Mouse (Mus musculus): Measurements from ENCODE around the gene Tbc1d20.

Tbc1d20 gene

DNA sequence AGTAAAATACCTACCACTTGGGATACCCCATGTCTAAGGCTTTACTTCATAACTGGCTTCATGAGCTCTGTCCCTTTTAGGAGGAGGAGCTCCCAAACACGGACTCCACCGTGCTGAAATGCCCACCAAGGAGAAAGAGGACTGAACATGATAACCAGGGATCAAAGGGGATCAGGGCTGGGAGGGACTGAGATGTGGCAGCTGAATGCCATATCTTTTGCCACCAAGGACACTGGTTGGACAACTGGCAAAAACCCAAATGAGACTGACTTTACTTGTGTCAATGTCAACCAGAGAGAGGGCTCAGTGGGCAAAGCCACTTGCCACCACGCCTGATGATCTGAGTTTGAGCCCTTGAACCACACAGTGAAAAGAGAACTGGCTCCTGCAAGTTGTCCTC lies 31.2 kb downstream of the Tbc1d20 start:
- intact Hi-C loops (cut with DNase I): no loop called here

DNA sequence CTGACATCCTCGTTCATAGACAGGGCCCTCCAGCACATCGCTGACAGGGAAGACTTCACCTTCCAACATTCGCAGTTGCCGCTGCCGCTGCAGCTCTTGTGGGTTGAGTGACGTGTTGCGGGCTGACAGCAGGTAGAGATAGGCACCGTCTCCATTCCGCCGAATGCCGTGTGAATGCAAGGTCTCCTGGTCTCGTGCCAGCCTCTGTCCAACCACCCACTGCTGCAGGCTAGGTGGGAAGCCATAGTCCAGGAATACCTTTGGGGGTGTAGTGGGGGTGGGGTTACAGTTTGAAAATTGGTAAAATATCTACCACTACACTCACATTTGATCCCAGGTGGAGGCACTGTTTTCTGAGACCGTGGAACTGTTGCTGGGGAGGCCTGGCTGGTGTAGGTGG lies 32.5 kb downstream of the Tbc1d20 start:
- intact Hi-C loops (cut with DNase I): no loop called here

DNA sequence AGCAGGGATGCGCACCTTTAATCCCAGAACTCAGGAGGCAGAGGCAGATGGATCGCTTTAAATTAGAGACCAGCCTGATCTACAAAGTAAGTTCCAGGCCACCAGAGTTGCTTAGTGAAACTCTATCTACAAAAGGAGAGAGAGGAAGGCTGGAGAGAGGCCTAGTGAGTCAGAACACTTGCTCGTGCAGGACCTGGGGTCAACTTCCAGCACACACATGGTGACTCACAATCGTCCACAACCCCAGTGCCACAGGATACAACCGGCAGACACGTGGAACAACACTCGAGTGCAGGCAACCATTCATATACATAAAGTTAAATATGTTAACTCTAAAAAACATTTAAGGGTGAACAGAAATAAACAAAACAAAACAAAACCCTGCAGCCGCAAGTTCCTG lies 33.0 kb downstream of the Tbc1d20 start:
- intact Hi-C loops (cut with DNase I): no loop called here

DNA sequence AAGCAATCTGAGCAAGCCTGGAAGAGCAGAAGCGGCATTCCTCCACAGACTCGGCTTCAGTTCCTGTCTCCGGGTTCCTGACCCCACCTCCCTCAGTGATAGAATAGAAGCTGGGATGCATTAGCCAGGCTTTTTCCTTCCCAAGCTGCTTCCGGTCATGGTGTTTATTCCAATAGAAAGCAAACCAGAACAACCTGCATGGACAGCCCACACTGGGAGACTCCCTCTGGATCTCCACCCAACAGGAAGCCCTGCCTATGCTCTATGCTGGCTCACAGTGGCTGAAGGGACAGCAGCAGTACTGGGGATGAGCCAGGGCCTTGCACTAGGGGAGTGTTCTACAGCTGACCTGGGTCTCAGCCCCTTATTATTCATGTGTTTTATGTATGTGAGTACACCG lies 34.4 kb downstream of the Tbc1d20 start:
- intact Hi-C loops (cut with DNase I): no loop called here

DNA sequence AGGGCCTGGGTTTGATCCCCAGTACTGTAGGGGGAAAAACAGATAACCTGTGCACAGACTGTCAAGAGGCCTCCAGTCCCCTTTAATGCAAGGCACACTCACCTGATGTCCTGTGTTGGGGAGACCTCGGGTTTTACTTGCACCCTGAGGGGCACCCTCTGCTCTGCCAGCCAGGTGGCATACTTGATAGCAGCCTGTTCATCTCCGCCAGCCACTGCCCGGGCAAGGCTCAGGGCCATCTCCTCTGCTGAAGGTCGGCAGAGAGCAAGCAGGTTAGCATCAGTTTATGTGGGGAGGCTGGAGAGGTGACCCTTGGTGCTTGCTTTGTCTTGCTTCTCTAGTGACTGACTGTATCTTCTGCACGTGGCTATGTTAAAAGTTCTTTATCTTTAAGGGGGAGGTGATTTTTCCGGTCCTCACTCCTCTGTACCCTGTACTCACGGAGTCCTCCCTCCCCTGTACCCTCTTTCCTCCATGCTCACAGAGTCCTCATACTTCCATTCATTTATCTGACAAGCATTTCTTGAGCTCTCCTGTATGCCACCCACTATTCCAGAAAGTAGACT lies 37.3 kb downstream of the Tbc1d20 start:
- intact Hi-C loops (cut with DNase I): loop anchor here (5.0 to 10.0 kb wide), 2 partner anchors 39 to 226 kb away; partner anchors contain the start of genes Srxn1 and Tbc1d20

DNA sequence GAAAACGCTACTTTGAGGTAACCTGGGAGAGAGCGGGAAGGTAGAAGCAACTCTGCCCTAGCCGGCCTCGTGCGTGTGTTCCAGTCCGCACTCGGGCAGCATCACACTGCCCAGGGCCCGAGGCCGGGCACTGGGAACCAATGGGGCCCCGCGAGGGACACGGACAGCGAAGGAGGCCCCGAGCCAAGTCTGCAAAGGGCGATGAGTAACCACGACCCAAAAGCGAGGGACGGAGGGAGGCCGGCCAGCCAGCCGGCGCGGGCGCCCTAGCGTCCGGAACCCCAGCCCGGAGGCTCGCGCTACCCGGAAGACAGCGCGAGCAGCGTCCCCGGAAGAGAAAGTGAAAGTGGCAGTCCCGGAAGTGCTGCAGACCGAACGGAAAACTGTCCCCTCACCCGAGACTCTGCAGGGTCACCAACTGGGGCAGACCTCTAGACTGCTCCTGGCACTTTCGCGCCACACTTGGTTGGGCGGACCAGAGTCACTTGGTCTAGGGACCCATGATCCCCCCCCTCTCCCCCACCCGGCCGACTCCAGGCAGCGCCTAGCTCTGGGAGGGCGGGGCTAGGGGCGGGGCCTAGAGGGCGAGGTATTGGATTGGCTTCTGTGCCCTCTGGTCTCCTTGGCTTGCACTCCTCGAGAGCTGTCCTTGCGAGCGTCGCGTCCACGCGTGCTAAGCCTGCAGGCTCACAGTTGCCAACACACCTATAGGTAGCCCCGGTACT lies 38.6 kb downstream of the Tbc1d20 start, which contains the start of gene Rbck1:
TSS of gene Rbck1 (minus strand) at position 553 of the 725 bp plus-strand sequence.
- intact Hi-C loops (cut with DNase I): loop anchor here (5.0 to 10.0 kb wide), 2 partner anchors 40 to 227 kb away; partner anchors contain the start of genes Srxn1 and Tbc1d20

DNA sequence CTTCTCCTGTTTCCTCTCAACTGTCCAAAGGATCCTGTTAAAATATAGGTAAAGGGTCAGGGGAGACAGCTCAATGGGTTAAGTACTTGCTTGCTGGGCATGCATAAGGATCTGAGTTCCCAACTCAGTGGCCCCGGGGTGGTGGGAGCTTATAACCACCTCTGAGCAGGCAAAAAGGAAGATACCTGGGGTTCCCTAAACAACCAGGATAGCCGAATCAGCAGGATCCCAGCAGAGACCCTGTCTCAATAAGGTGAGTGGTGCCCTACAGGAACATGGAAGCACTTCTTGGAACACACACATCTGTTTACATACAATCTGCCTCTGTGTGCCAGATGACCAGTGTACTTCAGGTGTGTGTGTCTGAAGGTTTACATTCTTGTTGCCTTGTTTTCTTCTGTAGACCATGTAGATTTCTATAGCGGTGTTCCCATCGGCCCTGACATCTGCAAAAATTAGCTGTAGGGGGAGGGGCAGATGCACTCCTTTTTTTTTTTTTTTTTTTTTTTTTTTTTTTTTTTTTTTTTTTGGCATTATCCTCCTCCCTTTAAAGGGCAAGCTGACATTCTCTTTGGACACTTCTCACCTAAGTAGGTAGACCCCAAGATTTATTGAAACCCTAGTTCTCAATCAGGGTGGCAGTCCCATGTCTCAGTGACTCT lies 39.8 kb downstream of the Tbc1d20 start:
- intact Hi-C loops (cut with DNase I): loop anchor here (5.0 to 10.0 kb wide), 2 partner anchors 41 to 229 kb away; partner anchors contain the start of genes Srxn1 and Tbc1d20

DNA sequence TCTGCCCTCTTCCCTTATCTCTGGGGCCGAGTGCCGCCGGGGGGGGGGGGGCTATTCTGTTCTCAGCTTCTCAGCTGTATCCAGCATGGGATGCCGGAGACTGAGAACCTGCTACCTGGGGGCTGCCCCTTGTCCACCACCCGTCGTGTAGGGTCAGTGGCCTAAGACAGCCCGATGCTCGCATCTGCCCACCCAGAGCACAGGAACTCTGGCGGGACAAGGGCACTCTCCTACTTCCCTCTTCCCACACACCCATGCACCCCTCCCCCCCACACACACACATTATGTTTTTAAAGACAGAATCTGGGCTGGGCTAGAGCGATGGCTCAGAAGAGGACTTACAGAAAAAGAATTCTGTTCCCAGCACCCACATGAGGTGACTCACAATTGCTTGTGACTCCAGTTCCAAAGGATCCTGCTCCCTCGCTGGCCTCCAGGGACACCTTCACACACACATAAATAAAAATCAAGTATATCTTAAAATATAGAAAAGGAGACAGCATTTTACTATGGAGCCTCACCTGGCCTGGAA lies 41.7 kb downstream of the Tbc1d20 start:
- intact Hi-C loops (cut with DNase I): loop anchor here (10.0 kb wide), 1 partner anchor 231 kb away; the partner anchor contains the start of gene Srxn1

DNA sequence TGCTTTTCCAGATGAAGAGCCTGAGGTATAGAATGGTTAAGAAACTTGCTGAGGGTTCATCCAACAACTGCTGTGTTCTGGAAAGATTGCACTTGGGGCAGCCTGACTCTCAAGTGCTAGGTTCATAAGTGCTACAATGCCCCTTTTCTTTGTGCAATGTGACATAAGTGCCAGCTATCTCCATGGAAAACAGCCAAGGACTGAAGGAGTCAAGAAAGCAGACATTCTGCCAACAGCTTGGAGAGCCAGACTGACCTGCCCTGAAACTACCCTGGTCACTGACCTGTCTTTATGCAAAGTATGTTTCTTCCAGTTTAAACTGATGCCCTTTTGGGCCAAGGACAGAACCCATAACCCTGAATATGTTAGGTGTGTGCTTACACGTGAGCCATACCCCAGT lies 43.2 kb downstream of the Tbc1d20 start:
- intact Hi-C loops (cut with DNase I): loop anchor here (10.0 kb wide), 1 partner anchor 232 kb away; the partner anchor contains the start of gene Srxn1

DNA sequence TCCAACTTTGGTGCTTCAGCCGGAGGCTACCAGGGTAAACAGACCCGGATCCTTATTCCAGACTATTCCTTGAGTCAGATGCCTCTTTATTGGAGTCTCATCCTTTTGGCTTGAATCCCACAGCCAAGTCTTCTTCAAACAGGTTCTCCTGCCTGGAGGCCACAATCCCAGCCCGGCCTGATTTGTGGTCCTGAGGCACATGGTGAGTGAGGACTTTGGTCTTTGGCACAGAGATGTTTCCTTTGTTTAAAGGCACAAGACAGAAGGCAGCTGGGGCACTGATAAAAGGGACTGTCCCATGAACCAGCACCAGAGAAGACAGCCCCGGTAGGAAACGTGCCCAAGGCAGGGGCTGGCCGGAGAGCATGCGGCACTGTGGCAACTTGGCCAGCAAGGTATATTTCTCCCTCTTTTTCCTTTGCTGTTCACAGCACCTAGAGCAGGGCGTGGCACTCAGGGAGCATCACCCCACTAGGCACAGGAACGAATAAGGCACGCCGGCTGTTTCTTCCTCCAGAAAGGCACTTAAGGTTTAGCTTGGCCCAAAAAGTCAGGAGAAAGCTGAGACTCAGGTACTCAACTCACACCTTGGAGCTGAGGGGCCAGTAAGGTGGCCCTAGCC lies 44.1 kb downstream of the Tbc1d20 start:
- intact Hi-C loops (cut with DNase I): loop anchor here (10.0 kb wide), 1 partner anchor 233 kb away; the partner anchor contains the start of gene Srxn1

DNA sequence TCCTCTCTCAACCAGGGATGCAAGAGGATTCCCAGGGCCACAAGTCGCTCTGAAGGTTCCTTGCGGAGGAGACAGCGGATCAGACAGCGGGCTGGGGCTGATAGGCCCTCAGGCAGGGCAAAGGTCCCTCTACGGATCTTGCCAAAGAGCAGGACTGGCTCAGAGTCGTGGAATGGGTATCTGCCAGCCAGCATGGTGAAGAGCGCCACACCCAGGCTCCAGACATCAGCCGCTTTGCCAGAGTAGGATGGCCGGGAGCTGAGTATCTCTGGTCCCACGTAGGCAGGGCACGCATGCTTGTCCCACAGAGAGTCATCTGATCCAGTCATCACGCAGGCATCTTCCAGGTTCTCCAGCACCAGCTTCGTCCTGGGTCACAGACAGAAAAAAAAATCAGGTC lies 44.7 kb downstream of the Tbc1d20 start:
- intact Hi-C loops (cut with DNase I): loop anchor here (10.0 kb wide), 1 partner anchor 234 kb away; the partner anchor contains the start of gene Srxn1

DNA sequence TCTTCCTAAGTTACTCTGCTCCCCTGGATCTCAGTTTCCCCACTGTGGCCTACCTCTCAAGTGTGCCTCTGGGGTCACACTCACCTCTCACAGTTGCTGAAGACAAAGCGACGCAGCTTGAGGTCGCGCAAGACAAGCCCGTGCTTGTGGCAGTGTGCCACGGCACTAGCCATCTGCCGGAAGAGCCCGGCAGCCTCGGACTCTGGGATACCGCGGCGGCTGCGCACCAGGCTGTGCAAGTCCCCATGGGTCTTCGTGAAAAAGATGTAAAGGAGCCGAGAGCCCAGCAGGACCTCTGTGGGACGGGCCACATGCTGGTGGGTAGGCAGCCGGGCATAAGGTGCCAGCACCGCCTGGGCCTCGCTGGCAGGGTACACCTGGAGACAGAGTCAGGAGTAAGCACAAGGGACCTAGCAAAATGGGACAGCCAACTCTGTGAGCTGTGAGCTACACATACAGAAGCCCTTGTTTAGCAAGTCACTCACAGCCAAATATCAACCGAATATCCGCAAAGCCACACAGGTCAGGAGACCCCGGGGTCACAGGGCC lies 46.1 kb downstream of the Tbc1d20 start:
- intact Hi-C loops (cut with DNase I): loop anchor here (10.0 kb wide), 1 partner anchor 235 kb away; the partner anchor contains the start of gene Srxn1

DNA sequence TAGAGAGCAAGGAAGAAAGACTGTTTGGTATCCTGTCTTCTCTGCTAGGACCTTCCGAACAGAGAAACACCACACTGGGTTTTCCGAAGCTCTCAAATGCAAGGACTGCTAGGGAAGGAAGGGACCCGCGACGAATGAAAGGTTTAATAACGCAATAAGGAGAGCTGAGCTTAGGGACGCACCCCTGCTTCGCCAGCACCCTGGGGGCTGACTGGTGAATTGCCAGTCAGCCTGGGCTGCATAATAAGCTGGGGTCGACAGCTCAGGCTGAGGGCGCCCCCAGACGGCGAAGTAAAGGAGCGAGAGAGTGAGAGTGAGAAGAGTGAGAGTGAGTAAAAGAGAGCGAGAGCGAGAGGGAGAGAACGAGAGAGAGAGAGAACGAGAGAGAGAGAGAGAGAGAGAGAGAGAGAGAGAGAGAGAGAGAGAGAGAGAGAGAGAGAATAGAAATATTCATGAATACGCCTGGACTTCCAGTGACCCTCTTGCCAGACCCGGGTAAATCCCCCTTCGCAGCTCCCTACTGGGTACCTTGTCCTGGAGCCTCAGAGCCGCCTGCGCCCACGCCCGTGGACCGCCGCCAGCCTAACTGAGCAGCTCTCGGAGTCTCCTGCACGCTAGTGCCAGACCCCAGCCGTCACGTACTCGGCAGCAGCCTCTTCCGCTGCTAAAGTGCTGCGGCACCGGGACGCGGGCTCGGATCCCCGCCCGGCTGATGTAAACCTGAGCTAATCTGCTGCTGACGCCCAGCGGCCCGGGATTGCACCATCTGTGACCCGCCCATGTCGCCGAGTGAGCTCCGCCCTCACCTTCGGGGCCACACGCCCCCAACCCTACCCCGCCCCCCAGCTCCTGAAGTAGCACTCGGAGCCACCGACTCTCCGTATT lies 49.9 kb downstream of the Tbc1d20 start, which contains the start of gene Trib3:
TSS of gene Trib3 (minus strand) at position 704 of the 885 bp plus-strand sequence.
- intact Hi-C loops (cut with DNase I): no loop called here

DNA sequence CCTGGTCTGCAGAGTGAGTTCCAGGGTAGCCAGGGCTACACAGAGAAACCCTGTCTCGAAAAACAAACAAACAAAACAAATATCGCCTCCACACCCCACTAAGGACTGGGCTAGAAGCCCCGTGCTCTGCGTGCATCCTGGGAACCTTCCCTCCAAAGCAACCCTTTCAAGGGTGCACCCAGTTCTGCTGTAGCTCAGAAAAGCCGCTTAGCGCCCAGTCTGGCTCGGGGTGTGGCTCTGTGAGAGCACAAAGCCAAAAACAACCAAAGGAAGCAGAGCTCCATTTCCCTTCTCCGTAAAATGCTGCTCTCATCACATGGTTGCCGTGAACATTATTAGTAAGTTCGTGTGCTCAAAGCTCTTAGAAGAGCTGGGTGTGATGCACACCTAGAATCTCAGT lies 50.7 kb downstream of the Tbc1d20 start:
- intact Hi-C loops (cut with DNase I): no loop called here

DNA sequence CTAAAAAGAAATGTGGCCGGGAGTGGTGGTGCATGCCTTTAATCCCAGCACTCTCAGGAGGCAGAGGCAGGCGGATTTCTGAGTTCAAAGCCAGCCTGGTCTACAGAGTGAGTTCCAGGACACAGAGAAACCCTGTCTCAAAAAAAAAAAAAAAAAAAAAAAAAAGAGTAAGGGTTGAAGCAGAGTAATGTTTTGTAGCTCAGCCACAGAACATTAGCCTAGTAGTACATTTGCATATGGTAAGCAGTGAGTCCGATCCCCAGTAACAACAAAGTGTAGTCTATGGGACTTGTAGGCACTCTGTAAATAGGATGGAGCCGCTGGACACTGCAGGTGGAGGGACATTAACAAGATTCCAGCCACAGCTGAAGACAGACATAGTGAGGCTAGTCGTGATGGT lies 51.3 kb downstream of the Tbc1d20 start:
- intact Hi-C loops (cut with DNase I): no loop called here

DNA sequence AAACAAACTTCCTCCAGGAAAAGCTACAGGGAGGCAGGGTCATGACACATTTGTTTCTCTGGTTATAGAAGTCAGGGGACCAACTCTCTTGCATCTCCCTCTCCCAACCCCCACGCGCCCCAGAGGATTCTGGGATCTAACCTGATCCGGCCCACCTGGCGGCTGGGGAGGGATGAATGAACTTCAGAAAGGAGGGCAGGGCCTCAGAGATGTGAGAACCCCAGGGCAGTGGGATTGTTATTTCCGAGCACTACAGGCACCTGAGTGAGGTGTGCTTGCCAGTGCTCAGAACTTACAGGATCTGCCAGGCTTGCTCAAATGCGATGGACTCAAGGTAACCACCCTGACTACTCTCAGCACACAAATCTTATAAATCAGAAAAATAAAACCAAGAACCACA lies 51.8 kb downstream of the Tbc1d20 start:
- intact Hi-C loops (cut with DNase I): no loop called here

DNA sequence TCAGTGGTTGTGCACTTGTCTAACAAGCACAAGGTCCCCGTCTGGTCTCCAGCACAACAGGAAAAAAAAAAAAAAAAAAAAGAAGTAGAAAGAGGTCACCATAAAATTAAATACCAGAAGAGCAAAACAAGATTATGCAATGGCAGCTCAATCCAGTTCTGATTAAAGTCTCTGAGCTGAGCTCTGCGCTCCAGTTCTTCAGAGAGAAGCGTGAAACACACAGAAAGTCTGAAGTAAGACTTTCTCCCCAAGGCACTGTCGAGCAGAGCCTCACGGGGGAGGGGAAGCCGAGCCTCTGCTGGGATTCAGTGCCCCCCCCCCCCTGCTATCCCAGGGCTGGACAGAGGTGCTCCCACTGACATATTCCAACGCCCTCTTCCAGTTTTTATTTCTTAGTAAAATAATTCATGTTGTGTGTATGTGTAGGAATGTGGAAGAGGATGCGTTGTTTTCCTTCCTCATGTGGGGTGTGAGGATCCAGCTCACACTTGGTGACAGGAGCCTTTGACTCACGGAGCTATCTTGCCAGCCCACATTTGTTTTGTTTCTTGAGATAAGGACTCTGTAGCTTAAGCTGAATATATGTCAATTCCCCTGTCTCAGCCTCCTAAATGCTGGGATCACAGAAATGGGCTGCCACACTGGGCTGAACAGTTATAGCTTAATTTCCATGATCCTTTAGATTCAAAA lies 53.3 kb downstream of the Tbc1d20 start:
- intact Hi-C loops (cut with DNase I): no loop called here

DNA sequence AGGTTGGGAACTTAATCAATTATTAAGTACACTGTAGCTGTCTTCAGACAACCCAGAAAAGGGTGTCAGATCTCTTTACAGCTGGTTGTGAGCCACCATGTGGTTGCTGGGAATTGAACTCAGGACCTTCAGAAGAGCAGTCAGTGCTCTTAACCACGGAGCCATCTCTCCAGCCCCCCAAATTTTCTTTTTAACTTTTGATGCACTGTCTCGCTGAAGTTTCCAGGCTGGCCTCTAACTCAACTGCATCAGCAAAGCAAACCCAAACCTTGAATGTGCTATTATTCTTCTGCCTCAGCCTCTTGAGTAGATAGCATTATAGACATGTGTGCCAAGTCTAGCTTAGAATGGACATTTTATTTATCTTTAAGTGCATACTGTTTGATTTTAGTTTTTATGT lies 54.1 kb downstream of the Tbc1d20 start:
- intact Hi-C loops (cut with DNase I): no loop called here

DNA sequence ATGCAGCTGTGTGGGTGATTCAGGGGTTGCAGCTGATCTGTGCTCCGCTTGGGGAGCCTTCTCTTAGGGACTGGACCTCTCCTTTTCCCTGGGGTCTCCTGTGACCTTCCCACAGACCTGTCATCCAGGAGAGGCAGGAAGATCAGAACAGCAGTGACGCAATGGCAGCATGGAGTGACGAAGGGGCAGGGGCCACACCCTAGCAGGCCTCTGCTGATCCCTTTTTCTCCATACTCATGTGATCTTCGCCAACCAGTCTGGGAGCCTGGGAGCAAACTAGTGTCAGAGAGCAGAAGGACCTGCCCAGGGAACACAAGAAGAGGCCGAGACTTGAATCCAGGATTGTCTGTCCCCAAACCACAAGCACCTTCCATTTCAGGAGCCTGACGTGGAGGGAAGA lies 55.6 kb downstream of the Tbc1d20 start:
- intact Hi-C loops (cut with DNase I): no loop called here

Measured in adrenal gland (tissue).